Mouse (Mus musculus) C2C12 (cell line): Measurements from ENCODE around the gene Gatm.

Source experiments
- CEBPB ChIP-seq: IDR thresholded peaks from one replicate; pipeline ENCODE4 v1.6.1; 2011; ENCODE audit warnings: low read depth, mild to moderate bottlenecking, control low read depth, moderate library complexity
- CTCF ChIP-seq: IDR thresholded peaks from one replicate; pipeline ENCODE4 v1.5.1; 2011; ENCODE audit not compliant: control insufficient read depth, insufficient read depth, insufficient read length
- FOSL1 ChIP-seq: IDR thresholded peaks from one replicate; pipeline ENCODE4 v1.8.0; 2011; ENCODE audit warnings: mild to moderate bottlenecking, low read length; ENCODE audit not compliant: poor library complexity, insufficient read depth, severe bottlenecking
- MAX ChIP-seq: IDR thresholded peaks from one replicate; pipeline ENCODE4 v1.6.1; 2011; ENCODE audit warnings: mild to moderate bottlenecking, control low read depth
- MYOD1 ChIP-seq: IDR thresholded peaks from one replicate; pipeline ENCODE4 v1.6.1; 2011; ENCODE audit warnings: low read depth; ENCODE audit not compliant: control insufficient read depth, insufficient read length
- MYOG ChIP-seq: IDR thresholded peaks from one replicate; pipeline ENCODE4 v1.6.1; 2011; ENCODE audit not compliant: control insufficient read depth, insufficient read length; ENCODE audit errors: extremely low read depth
- USF1 ChIP-seq: IDR thresholded peaks from one replicate; pipeline ENCODE4 v1.6.1; 2011; ENCODE audit warnings: low read depth, mild to moderate bottlenecking, control low read depth, moderate library complexity

DNA sequence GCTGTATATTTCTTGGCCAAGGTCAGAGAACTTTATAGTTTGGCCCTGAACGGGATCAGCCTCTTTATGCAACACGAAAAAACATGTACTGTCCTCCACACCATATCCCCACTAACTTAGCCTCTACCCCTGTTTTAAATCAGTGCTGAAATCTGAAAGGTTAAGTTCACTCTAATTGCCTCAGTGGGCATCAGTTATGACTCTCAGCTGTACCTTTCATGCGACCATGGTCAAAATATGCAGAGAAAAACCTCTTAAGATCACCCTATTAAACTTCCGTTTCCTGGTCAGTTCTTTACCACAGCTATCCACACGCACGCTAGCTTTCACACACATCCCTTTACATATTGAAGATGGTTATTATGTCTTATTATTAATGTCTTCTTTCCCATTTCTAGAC, 18.8 kb upstream of the Gatm start:
- TF ChIP-seq CTCF, result no peak
- TF ChIP-seq USF1, result no peak
- TF ChIP-seq MAX, result no peak
- TF ChIP-seq MYOD1, result no peak
- no peak for TF ChIP-seq MYOG
- TF ChIP-seq CEBPB, result no peak
- no peak for TF ChIP-seq FOSL1
